Mouse (Mus musculus): ENCODE results near the gene Cdk17.

- TF ChIP-seq CTCF (IDR thresholded peaks at IDR 0.05; ENCODE audit: low read depth), result no peak
- TF ChIP-seq EP300 (IDR thresholded peaks at IDR 0.05; ENCODE audit: low read depth), result no peak
These were observed 150.9 kb downstream of the Cdk17 start for GRCm38 (mm10) chr10:93311576-93311975.
